Mouse (Mus musculus): ENCODE measurements around the gene Ttc7b.
A peak's percentile ranks its signal among the peaks of the same experiment; 100 is the strongest.

Ttc7b gene

DNA sequence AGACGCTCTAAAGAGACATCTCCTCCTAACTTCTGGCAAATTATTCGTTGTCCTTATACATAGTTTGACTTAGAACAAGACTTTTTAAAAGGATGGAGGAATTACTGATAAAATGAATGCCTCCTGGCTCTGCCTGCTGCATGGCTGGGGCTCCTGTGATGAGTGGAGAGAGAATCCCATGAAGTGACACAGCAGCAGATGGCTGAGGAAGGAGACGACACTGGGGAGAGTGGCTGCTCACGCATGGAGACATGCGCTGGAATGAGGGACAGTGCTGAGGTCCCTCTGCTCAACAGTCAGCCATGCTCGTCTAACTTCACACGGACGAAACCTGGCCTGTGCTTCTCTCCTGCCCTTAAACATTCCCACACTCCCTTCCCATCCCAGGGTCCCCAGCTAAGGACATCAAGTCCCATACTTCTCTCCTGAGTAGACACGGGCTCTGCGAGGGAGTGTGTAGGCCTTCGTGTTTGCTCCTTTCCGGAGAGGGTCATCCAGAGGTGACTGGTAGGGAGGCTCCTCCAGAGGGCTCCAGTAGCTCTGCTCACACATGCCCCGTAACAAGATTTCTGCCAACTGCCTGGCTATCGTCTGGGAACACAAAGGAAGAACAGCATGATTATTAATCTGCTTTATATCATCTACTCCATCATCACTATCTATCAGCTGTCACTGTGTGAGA lies 105.8 kb downstream of the Ttc7b start:
- DNase-seq (ENCODE audit: low spot score in 2 of 2) = no peak

DNA sequence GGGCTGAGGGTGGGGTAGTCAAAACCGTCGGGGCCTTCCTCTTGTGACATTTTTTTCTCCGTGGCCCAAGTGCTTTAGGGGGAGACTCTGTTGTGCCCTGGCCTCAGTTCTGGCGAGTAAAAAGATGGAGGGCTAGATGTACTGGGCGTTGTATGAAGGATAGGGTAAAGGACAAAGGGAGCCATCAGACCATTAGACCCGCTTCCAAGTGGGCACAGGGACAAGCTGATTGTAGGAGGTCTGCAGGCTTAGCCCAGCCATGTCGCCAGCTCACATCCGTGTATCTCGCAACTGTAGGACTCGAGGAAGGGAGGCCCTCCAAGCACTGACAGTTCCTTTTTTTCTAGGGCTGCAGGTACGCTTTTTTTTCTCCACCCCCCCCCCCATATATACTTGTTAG lies 111.9 kb downstream of the Ttc7b start:
- DNase-seq (ENCODE audit: low spot score in 2 of 2) = no peak

DNA sequence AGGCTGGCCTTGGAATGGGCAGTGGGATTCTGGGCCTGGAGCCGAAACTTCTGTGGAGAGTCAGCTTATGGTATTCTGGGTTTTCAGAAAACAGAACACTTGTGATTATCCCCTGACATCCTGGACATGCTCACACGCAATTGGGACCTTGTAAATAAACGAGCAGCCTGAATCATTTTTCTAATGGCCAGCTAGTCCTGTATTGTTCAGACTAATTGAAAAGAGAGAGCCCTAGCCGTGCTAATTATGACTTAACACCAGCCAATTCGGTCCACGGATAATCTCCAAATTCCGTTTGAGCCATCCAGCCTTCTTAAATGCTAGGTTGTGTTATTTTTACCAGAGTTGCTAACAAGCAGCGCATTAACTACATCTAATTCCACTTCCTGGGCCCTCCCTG lies 112.5 kb downstream of the Ttc7b start:
- no peak for DNase-seq (ENCODE audit: low spot score in 2 of 2)

GRCm38 (mm10) chr12:100407371-100407770 lies 113.3 kb downstream of the Ttc7b start:
- DNase-seq (ENCODE audit: low spot score in 2 of 2) = no peak

- DNase-seq (ENCODE audit: low spot score in 2 of 2) = no peak
Observed at GRCm38 (mm10) chr12:100406094-100406493, 114.5 kb downstream of the Ttc7b start.

GRCm38 (mm10) chr12:100405512-100406030 lies 115.1 kb downstream of the Ttc7b start:
- no peak for DNase-seq (ENCODE audit: low spot score in 2 of 2)

DNA sequence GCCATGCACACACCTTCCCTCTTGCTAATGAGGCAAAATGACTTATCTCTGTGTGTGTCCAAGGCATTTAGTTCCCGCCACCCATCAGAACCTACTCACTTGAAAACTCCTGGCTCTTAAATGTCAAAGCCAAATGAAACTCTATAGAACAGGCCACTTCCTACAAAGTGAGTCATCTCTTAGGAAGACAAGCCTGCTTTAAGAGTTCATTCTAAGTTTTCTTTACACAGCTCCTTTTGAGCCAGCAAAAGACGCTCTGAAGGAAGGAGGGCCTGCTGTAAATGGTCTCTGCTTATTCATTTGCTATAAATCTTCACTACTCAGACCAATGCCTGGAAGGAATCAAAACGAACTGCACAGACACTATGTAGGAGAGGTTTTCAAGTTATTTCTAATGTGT lies 116.2 kb downstream of the Ttc7b start:
- DNase-seq (ENCODE audit: low spot score in 2 of 2) = no peak

GRCm38 (mm10) chr12:100403005-100403324 lies 117.7 kb downstream of the Ttc7b start:
- DNase-seq (ENCODE audit: low spot score in 2 of 2) = no peak

GRCm38 (mm10) chr12:100402296-100403004 lies 118.2 kb downstream of the Ttc7b start:
- DNase-seq (ENCODE audit: low spot score in 2 of 2) = no peak

DNA sequence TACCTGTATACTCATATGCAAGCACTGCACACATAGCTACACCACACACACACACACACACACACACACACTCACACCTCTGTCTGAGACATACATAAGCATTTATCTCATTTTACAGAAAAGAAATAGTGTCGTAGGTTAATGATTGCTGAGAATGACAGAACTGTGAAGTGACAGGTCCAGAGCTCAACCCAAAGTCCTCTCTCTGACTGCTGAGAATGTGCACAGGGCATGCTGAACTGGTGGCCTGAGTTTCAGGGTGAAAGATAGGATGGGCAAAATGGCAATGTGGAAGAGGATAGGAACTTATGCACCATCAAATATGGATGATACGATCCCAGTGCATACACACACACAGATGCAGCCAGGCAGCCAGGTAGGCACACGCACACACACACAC lies 120.5 kb downstream of the Ttc7b start:
- no peak for DNase-seq (ENCODE audit: low spot score in 2 of 2)

DNA sequence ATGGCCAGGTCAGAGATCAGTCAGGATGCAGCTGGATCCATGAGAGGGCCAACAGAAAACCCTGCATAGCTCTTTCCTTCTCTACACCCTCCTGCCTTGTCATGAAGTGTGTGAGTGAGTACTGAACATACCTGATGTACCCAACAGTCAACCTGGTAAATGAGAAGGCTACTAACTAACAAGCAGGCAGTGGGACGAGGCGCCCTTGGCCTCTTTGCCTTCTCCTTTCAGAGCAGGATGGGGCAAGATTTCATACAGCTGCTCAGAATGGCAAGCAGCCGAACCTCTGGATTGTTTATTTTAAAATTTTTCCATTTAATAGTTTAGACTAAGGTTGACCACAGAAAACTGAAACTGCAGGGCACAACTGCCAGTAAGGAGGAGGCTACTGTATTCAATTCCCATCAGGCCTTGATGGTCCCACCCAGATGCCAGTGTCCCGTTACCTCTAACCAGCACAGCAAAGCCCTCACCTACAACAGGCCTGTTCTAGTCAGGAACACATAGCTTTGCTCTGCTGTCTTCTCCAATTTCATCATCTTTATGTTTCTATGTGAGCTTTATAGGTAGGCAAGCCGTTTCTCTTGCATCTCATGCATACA lies 121.4 kb downstream of the Ttc7b start:
- DNase-seq (ENCODE audit: low spot score in 2 of 2) = no peak

GRCm38 (mm10) chr12:100398268-100398943 lies 122.2 kb downstream of the Ttc7b start:
- no peak for DNase-seq (ENCODE audit: low spot score in 2 of 2)

DNA sequence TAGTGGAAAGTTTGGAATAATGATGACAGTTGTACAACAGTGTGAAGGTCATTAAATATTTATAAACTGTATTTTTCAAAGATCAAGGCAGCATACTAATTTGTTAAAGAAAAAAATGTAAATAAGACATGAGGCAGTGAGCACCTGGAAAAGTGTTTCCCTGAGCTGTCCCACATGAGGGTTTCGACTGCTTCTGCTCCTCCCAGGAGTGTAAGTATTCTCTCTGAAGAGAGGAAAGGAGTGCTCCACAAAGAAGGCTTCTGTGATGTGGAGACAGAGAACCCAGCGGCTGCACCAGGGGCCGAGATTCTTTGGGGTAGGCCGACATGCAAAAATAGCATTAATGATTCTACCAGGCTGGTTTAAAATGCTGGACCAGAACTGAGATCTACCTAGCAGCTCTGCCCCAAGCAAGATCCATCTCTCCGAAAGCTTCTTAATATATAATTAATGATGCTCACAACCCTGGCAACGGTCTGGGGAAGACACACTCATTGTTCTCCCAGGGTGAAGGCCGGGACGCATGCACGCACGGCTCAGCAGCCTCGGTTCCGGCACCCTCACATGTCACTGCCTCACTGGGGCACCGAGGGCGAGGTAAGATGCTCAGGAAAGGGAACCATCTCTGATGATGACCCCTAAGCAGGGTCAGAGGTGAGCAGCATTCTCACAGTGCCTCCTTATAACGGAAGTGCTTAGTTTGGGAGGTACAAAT lies 123.0 kb downstream of the Ttc7b start:
- DNase-seq (ENCODE audit: low spot score in 2 of 2) = no peak

DNA sequence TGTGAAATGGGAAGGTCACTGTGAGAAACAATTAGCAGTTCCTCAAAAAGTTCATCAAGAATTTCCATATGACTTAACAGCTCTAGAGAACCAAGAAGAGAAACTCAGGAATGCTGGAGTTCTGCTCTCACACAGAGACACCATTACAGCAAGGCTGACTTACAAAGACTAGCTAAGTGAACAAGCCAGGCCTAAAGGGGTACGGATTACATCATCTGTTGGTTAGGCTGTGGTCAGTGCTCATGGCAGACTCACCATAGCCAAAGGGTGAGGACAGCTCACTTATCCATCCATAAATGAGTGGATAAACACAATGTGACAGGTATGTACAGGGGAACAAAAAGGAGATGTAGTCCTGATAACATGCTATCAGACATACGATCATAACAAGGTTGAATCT lies 123.8 kb downstream of the Ttc7b start:
- no peak for DNase-seq (ENCODE audit: low spot score in 2 of 2)

DNA sequence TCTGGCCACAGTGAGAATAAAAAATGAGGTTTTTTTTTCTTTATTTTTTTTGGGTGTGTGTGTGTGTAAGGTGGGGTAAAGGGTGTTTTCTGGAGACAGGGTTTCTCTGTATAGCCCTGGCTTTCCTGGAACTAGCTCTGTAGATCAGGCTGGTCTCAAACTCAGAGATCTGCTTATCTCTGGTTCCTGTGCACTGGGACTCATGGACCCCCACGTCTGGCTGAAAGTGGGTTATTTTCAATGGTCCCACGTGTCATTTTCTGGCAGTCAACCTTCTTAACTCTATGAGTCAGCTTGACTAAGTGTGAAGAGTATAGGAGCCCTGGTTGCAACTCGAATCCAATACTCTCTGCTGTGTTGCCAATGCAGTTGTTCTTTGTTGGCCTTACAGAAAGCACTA lies 127.1 kb downstream of the Ttc7b start:
- no peak for DNase-seq (ENCODE audit: low spot score in 2 of 2)

DNA sequence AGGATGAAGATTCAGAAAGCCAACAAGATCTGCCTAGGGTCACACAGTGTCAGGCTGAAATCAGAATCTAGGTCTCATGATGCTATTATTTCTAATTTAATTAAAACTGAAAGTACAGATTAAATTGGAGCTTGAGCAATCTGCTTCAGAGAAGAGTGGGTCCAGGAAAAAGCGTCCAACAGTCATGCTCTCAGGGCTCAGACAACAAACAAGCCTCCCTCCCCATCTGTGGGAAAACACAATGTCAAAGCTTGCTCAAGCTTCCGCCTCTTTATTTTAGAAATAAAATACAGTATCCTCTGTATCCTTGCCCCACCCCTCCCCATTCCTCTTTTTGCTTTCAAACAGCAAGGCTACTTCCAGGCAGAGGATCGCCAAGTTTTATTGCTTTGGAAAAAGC lies 127.5 kb downstream of the Ttc7b start:
- DNase-seq (ENCODE audit: low spot score in 2 of 2) = peak in 1 of 2 experiments; percentile 12

DNA sequence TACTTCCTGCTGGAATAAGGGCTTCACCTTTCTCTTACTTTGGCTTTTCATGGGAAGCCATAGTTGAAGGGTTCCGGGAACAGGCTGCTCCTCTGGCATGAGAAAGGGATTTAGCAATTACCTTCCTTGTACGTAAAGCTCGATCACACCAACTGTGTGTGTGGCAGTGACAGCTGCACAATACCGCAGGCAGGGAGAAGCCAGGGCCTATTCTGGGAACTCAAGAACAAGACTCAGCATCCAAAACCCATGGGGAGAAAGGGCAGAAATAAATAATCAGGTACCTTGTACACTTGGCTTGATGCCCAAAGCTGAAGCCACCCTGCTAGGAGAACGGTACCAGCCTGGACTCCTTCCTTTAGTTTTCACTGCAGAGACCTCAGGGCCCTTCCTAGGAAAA lies 128.2 kb downstream of the Ttc7b start:
- DNase-seq (ENCODE audit: low spot score in 2 of 2) = no peak

DNA sequence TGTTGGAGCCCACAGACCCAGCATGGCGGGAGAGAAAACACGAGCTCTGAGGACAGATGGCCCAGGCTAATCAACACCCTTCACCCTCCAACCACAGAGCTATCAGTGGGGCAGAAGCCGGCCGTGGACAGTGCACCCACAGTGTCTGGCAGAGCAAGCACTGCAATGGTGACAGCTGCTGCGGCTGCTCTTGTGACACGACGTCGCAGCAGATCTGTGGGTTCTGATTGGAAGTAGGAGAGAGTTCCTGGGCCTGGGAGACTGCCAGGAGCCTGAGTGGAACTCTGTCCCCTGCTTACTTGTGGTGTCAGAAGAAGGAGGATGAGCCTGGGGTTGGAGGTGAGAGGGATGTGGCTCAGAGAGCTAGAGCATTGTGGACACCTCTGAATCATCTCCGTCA lies 128.7 kb downstream of the Ttc7b start:
- DNase-seq (ENCODE audit: low spot score in 2 of 2) = no peak

GRCm38 (mm10) chr12:100389878-100390710 lies 130.5 kb downstream of the Ttc7b start:
- no peak for DNase-seq (ENCODE audit: low spot score in 2 of 2)

DNA sequence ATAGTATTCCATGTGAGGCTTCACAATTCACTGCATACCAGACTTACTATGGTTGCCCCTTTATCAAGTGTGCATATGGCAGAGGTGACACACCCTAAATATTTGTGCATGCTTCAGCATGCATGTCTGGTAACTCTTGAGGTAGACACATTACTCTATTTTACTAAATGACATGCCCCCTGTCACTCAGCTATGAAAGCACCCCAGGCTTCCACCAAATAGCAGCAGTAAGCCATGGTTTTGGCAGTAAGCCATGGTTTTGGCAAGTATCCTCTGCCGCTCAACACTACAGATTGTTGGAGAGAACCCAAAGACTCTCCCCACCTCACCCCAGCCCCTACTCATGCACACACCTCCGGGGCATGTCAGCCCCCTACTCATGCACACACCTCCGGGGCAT lies 134.4 kb downstream of the Ttc7b start:
- DNase-seq (ENCODE audit: low spot score in 2 of 2) = no peak

DNA sequence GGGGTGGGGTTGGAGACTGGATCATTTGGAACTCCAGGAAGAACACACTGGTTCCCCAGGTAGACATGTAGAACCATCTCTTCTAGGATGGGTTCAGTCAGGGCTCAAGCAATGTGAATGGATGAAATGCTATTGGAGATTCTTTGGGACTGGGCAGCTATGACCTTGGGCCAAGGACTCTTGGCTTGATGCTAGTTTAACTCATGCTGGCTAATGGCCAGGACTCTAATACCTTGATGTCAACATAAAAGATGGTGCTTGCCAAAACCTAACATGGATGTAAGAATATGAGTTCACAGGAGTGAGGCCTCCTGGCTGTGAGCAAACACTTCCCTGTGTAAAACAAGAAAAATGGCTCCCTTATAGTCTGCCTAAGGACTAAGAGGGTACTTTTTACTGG lies 138.1 kb downstream of the Ttc7b start:
- DNase-seq (ENCODE audit: low spot score in 2 of 2) = no peak

All from heart, adult 9 months (tissue).